Mouse (Mus musculus) cortical plate, adult 2 months (tissue): Measurements from ENCODE around the gene Timmdc1.

Experiments used
- CTCF ChIP-seq: fragments of 200-500 bp; IDR thresholded peaks from 2 replicates; pipeline ENCODE4 v1.5.1; 2011; ENCODE audit warnings: mild to moderate bottlenecking, control low read depth, low read length; ENCODE audit not compliant: insufficient read depth; ENCODE audit errors: extremely low read depth
- POLR2A ChIP-seq: fragments of 200-500 bp; IDR thresholded peaks from 2 replicates; pipeline ENCODE4 v1.6.1; 2011; ENCODE audit warnings: mild to moderate bottlenecking, low read length, control low read depth; ENCODE audit not compliant: insufficient read depth; ENCODE audit errors: extremely low read depth

DNA sequence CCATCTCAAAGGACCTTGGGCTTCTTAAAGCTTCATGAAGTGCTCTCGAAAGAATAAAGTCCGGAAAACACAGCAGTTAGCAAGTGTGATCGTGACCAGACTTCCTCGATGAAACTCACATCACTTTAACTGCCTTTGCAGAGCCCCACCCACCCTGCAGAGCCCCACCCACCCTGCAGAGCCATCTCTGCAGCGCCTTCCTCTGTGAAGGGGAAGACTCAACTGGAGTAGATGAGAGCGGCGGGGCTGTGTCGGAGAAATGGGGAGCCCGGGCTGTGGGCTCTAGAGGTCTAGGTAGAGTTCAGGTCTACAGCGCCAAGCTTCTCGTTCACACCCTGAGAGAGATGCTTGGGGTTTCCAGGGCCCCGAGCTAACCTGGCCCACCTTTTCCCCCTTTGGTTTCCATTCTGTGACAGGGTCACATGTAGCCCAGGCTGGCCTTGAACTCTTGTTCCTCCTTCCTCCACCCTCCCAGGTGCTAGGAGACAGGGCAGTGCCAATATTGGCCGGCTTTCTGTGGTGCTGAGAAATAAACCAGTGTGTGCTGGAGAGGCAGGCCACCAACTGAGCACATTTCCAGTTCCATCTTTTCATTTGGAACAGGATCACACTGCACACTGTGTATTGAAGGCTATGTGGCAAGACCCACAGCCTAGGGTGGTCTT, 16.4 kb upstream of the Timmdc1 start:
- TF ChIP-seq CTCF: no peak
- no peak for TF ChIP-seq POLR2A
